Mouse (Mus musculus): ENCODE results near the gene Rpusd4. TPM values are rescaled to one million over a fixed set of nuclear protein-coding genes. Genes with fewer than 3 reads are reported as not detected.

Rpusd4 gene
- polyA plus RNA-seq, 1 experiment from 2014 or later = 16.0 TPM

DNA sequence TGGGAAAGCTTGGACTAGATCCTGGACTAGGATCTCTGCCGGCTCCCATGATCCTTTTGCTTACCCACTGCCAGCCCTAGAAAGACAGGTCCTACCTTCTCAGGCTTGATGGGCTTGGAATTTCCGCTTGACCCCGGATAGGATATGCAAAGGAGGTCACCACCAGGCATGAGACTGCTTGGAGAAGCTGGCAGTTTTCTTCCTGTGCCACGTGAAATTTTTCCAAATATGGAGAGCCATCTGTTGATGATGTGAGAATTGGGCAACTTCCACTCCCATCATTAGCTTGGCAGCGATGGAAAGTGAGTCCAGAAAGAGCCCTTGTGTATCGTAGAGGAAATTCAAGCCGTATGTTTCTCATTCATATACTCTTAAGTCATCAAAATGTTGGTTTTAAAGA, 39.8 kb downstream of the Rpusd4 start:
- H3K9me3 ChIP-seq (ENCODE audit: control insufficient read depth, low read length) = no peaks in the 10 kb centered on the region
- H3K36me3 ChIP-seq (ENCODE audit: control insufficient read depth, insufficient read depth, low read length) = no peaks in the 10 kb centered on the region
- H3K4me3 ChIP-seq (ENCODE audit: low read depth, low read length) = no peak overlapping the region
- H3K4me1 ChIP-seq (replicated peaks; ENCODE audit: control insufficient read depth, insufficient read depth) = no peaks in the 10 kb centered on the region; the same call in 1 of the 2 replicates
- H3K27me3 ChIP-seq (ENCODE audit: control insufficient read depth, insufficient read depth, low read length) = no peaks in the 10 kb centered on the region
- no peak for ATAC-seq (ENCODE audit: low FRiP score, low TSS enrichment)
- no peak overlapping the region for H3K27ac ChIP-seq (replicated peaks)
- H3K9ac ChIP-seq (ENCODE audit: low read length) = no peak overlapping the region
- DNase-seq (ENCODE audit: low spot score) = no peak
- no peak for TF ChIP-seq EP300 (optimal IDR thresholded peaks at IDR 0.05)
- no peak for TF ChIP-seq CTCF (IDR thresholded peaks at IDR 0.05; ENCODE audit: low read depth)
- no peak overlapping the region for H3K4me2 ChIP-seq (replicated peaks; ENCODE audit: low read depth)
- 69% methylated on average over 7 of the region's 7 CpGs for WGBS

DNA sequence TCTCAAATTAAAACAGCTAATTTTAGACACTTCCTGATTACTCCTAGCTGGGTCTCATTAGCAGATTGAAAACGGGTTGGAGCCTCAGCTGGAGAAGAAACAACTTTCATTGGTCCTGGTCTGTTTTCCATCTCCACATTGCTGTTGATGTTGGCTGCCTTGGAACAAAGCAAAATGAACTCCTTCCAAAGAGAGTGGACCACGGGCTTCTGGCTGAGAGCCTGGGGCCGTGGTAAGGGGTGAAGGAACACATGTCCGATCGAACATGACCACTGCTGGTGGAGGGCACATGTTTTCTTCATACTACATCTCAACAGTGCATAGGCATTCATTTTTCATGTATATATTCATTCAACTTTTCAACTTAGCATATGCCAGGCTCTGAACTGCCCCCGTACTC, 42.7 kb downstream of the Rpusd4 start:
- no peaks in the 10 kb centered on the region for H3K9me3 ChIP-seq (ENCODE audit: control insufficient read depth, low read length)
- no peaks in the 10 kb centered on the region for H3K27me3 ChIP-seq (ENCODE audit: control insufficient read depth, insufficient read depth, low read length)
- 77% methylated on average over 6 of the region's 6 CpGs for WGBS
- H3K36me3 ChIP-seq (ENCODE audit: control insufficient read depth, insufficient read depth, low read length) = no peaks in the 10 kb centered on the region
- no peak for TF ChIP-seq CTCF (IDR thresholded peaks at IDR 0.05; ENCODE audit: low read depth)
- no peak for TF ChIP-seq EP300 (optimal IDR thresholded peaks at IDR 0.05)
- no peak overlapping the region for H3K9ac ChIP-seq (ENCODE audit: low read length)
- H3K4me2 ChIP-seq (replicated peaks; ENCODE audit: low read depth) = no peak overlapping the region
- no peak for DNase-seq (ENCODE audit: low spot score)
- no peak for ATAC-seq (ENCODE audit: low FRiP score, low TSS enrichment)
- no peak overlapping the region for H3K4me3 ChIP-seq (ENCODE audit: low read depth, low read length)
- no peak overlapping the region for H3K27ac ChIP-seq (replicated peaks)
- no peaks in the 10 kb centered on the region; the same call in 1 of the 2 replicates for H3K4me1 ChIP-seq (replicated peaks; ENCODE audit: control insufficient read depth, insufficient read depth)

DNA sequence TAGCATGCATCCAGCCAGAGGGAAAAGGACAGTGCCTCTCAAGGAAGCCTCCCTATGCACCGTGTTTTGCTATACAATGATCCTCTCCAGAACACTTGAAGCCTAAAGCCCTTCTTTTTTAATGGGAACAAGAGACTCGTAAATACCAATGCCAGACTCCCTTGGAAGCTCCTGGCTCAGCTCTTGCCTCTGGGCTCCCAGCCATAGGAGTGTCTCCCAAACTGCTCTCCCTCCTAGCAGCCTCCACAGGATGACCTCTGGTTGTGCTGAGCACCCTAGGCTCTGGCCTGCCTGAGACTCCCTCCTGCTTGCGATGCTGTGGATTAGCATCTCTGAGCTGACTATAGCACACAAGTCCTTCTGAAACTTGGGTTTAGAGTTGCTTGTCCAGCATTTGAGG, 44.9 kb downstream of the Rpusd4 start:
- no peaks in the 10 kb centered on the region for H3K36me3 ChIP-seq (ENCODE audit: control insufficient read depth, insufficient read depth, low read length)
- DNase-seq (ENCODE audit: low spot score) = no peak
- WGBS = 41% methylated on average over 3 of the region's 3 CpGs
- H3K4me2 ChIP-seq (replicated peaks; ENCODE audit: low read depth) = no peak overlapping the region
- no peaks in the 10 kb centered on the region for H3K27me3 ChIP-seq (ENCODE audit: control insufficient read depth, insufficient read depth, low read length)
- no peak overlapping the region for H3K4me3 ChIP-seq (ENCODE audit: low read depth, low read length)
- peaks cover 4% of the 10 kb centered on the region for H3K4me1 ChIP-seq (replicated peaks; ENCODE audit: control insufficient read depth, insufficient read depth)
- H3K27ac ChIP-seq (replicated peaks) = no peak overlapping the region
- no peaks in the 10 kb centered on the region for H3K9me3 ChIP-seq (ENCODE audit: control insufficient read depth, low read length)
- no peak for ATAC-seq (ENCODE audit: low FRiP score, low TSS enrichment)
- no peak for TF ChIP-seq CTCF (IDR thresholded peaks at IDR 0.05; ENCODE audit: low read depth)
- no peak for TF ChIP-seq EP300 (optimal IDR thresholded peaks at IDR 0.05)
- H3K9ac ChIP-seq (ENCODE audit: low read length) = no peak overlapping the region

DNA sequence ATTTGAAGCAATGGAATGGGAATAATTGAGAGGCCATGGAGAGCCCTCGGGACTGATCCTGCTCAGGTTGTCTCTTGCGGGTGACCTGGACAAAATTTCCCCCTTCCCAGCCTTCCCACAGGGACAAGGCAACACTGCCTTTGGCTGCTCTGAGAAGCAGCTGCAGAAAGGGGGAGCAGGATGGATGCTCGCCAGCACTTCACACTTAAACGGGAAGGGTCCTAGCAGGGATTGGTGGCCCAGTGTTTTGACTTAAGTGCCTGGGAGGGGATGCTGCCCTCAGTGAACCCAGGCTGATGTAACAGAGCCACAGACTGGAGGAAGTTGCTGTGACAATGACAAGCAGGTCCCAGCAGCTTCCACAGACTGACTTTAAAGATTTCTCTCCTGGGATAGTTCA, 45.9 kb downstream of the Rpusd4 start:
- no peak for TF ChIP-seq CTCF (IDR thresholded peaks at IDR 0.05; ENCODE audit: low read depth)
- TF ChIP-seq EP300 (optimal IDR thresholded peaks at IDR 0.05) = no peak
- WGBS = 32% methylated on average over 4 of the region's 4 CpGs
- H3K9ac ChIP-seq (ENCODE audit: low read length) = no peak overlapping the region
- no peak overlapping the region for H3K27ac ChIP-seq (replicated peaks)
- ATAC-seq (ENCODE audit: low FRiP score, low TSS enrichment) = no peak
- no peak overlapping the region for H3K4me3 ChIP-seq (ENCODE audit: low read depth, low read length)
- no peaks in the 10 kb centered on the region for H3K27me3 ChIP-seq (ENCODE audit: control insufficient read depth, insufficient read depth, low read length)
- H3K36me3 ChIP-seq (ENCODE audit: control insufficient read depth, insufficient read depth, low read length) = no peaks in the 10 kb centered on the region
- DNase-seq (ENCODE audit: low spot score) = no peak
- no peak overlapping the region for H3K4me2 ChIP-seq (replicated peaks; ENCODE audit: low read depth)
- no peaks in the 10 kb centered on the region for H3K9me3 ChIP-seq (ENCODE audit: control insufficient read depth, low read length)
- peaks cover 9% of the 10 kb centered on the region for H3K4me1 ChIP-seq (replicated peaks; ENCODE audit: control insufficient read depth, insufficient read depth)

DNA sequence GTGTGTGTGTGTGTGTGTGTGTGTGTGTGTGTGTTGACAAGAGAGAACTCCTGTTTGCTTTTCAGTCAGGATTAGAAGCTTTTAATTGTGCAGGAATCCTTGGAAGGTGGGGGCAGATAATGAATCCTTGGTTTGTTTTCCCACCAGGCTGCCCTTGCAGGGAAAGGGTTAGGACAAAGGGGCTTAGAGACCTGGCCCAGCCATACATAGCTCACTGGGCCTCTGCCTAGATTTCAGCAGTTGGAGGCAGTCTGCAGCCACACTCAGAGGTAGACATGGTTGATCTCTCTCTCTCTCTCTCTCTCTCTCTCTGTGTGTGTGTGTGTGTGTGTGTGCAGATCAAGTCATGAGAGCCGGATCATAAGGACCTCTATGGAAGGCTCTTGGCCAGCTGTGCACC, 46.6 kb downstream of the Rpusd4 start:
- no peaks in the 10 kb centered on the region for H3K27me3 ChIP-seq (ENCODE audit: control insufficient read depth, insufficient read depth, low read length)
- H3K36me3 ChIP-seq (ENCODE audit: control insufficient read depth, insufficient read depth, low read length) = no peaks in the 10 kb centered on the region
- H3K9me3 ChIP-seq (ENCODE audit: control insufficient read depth, low read length) = no peaks in the 10 kb centered on the region
- TF ChIP-seq CTCF (IDR thresholded peaks at IDR 0.05; ENCODE audit: low read depth) (no peak), EP300 (optimal IDR thresholded peaks at IDR 0.05) (no peak)
- WGBS = 64% methylated on average over 1 of the region's 1 CpGs
- DNase-seq (ENCODE audit: low spot score) (no peak), ATAC-seq (ENCODE audit: low FRiP score, low TSS enrichment) (no peak)
- peaks cover 9% of the 10 kb centered on the region for H3K4me1 ChIP-seq (replicated peaks; ENCODE audit: control insufficient read depth, insufficient read depth)
- no peak overlapping the region for H3K4me3 ChIP-seq (ENCODE audit: low read depth, low read length)
- H3K27ac ChIP-seq (replicated peaks) = no peak overlapping the region
- H3K4me2 ChIP-seq (replicated peaks; ENCODE audit: low read depth) = no peak overlapping the region
- H3K9ac ChIP-seq (ENCODE audit: low read length) = no peak overlapping the region

DNA sequence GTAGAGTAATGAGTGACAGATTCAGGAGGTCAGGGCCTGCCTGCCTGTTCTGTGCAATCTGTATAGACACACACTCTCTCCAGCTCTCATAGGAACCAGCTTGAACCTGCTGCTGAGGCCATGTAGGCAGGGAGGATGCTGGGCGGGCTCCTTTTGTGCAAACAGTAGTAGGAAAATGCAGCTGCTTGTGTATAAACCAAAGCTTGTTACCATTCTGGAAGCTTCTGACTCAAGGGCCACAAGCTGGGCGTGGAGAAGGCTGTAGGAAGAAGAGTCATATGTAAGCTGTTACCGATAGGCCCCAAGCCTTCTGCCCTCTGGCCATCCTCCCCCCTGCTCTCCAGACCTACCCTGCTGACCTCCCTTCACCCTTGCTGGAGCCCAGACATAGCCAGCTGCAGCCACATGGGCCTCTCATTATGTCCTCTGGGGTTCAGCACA, 49.1 kb downstream of the Rpusd4 start:
- Histone ChIP-seq H3K4me3 (ENCODE audit: low read depth, low read length) (no peak overlapping the region), H3K27me3 (ENCODE audit: control insufficient read depth, insufficient read depth, low read length) (no peaks in the 10 kb centered on the region), H3K27ac (replicated peaks) (peak overlapping the region; percentile 69), H3K9ac (ENCODE audit: low read length) (no peak overlapping the region), H3K4me2 (replicated peaks; ENCODE audit: low read depth) (no peak overlapping the region), H3K4me1 (replicated peaks; ENCODE audit: control insufficient read depth, insufficient read depth) (peaks cover 9% of the 10 kb centered on the region), H3K9me3 (ENCODE audit: control insufficient read depth, low read length) (no peaks in the 10 kb centered on the region), H3K36me3 (ENCODE audit: control insufficient read depth, insufficient read depth, low read length) (no peaks in the 10 kb centered on the region)
- DNase-seq (ENCODE audit: low spot score) (peak; percentile 70), ATAC-seq (ENCODE audit: low FRiP score, low TSS enrichment) (peak; percentile 90)
- TF ChIP-seq EP300 (optimal IDR thresholded peaks at IDR 0.05) (no peak), CTCF (IDR thresholded peaks at IDR 0.05; ENCODE audit: low read depth) (no peak)
- 27% methylated on average over 3 of the region's 3 CpGs for WGBS
